Mouse (Mus musculus) forebrain, embryonic 16.5 days (tissue): ENCODE data around the gene Nup214. TPM values are rescaled to one million over a fixed set of nuclear protein-coding genes. Genes with fewer than 3 reads are reported as not detected.
"Not testable (repeated sequence)": the region's sequence is repeated elsewhere in the genome, so short reads cannot be mapped to it uniquely, and the experiment has no call there.

Source experiments
- ATAC-seq: fragments of 200-750 bp; cut with Nextera tagmentation; 2 replicates; pipeline ENCODE4 v1.8.0; 2017; ENCODE audit warnings: mild to moderate bottlenecking, moderate library complexity
- H3K27ac ChIP-seq: fragments of 300-500 bp; sonication (generic); 2 replicates; pipeline ENCODE4 v1.5.1; 2014; ENCODE audit warnings: low read length, control low read depth
- H3K27me3 ChIP-seq: fragments of 300-500 bp; sonication (generic); replicated peaks from 2 replicates; pipeline ENCODE4 v1.6.1; 2014; ENCODE audit warnings: low read length; ENCODE audit not compliant: control insufficient read depth, insufficient read depth
- H3K36me3 ChIP-seq: fragments of 300-500 bp; sonication (generic); 2 replicates; pipeline ENCODE4 v1.6.1; 2014; ENCODE audit not compliant: control insufficient read depth, insufficient read depth
- H3K4me1 ChIP-seq: fragments of 300-500 bp; sonication (generic); replicated peaks from 2 replicates; pipeline ENCODE4 v1.6.1; 2014; ENCODE audit warnings: low read length; ENCODE audit not compliant: control insufficient read depth, insufficient read depth
- H3K4me2 ChIP-seq: fragments of 300-500 bp; sonication (generic); 2 replicates; pipeline ENCODE4 v1.6.1; 2014; ENCODE audit warnings: mild to moderate bottlenecking, low read length, control low read depth
- H3K4me3 ChIP-seq: fragments of 300-500 bp; sonication (generic); replicated peaks from 2 replicates; pipeline ENCODE4 v1.5.1; 2014; ENCODE audit warnings: mild to moderate bottlenecking, low read length, control low read depth
- H3K9ac ChIP-seq: fragments of 300-500 bp; sonication (generic); replicated peaks from 2 replicates; pipeline ENCODE4 v1.6.1; 2014; ENCODE audit warnings: low read depth, low read length, control low read depth
- H3K9me3 ChIP-seq: fragments of 300-500 bp; sonication (generic); 2 replicates; pipeline ENCODE4 v1.6.1; 2016; ENCODE audit warnings: low read length; ENCODE audit not compliant: control insufficient read depth
- WGBS: fragments of 180-500 bp; shearing (Covaris S2); extraction: QIAGEN DNeasy Blood & Tissue Kit; methylation state at CpG from one replicate; pipeline ENCODE4 v1.1.7; 2014; 5-methylcytosine and 5-hydroxymethylcytosine counted together
- polyA plus RNA-seq: library from polyadenylated mRNA; unstranded; fragments of >200 nt; fragmentation: Nextera tagmentation; extraction: Ambion mirVana; gene quantifications from 2 replicates; pipeline ENCODE4 v1.2.1, GENCODE M21; 2015

Nup214 gene
- polyA plus RNA-seq, 1 experiment from 2014 or later: 69.2 TPM

DNA sequence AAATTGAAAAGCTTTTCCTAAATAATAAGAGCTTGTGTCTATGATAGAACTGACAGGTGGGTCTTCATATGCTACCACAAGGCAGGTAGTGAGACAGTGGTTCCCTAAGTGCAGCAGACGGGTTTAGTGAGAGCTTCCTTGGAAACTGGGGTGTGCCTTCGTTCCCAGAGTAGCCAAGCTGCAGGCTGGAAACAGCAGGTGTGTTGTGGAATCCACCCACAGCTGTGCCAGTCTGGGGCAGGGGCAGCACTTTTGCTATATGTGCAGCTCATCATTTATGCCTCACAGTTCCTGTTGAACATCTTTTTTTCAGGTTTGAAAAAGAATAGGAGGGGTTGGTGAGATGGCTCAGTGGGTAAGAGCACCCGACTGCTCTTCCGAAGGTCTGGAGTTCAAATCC, 50.1 kb downstream of the Nup214 start:
- Histone ChIP-seq H3K4me1 (no peaks in the 10 kb centered on the region), H3K9me3 (no peaks in the 10 kb centered on the region), H3K9ac (no peak overlapping the region), H3K36me3 (peaks cover 42% of the 10 kb centered on the region), H3K4me3 (no peak overlapping the region), H3K4me2 (no peak overlapping the region), H3K27me3 (no peaks in the 10 kb centered on the region), H3K27ac (no peak overlapping the region)
- ATAC-seq: no peak
- WGBS: 89% methylated on average over 4 of the region's 4 CpGs

DNA sequence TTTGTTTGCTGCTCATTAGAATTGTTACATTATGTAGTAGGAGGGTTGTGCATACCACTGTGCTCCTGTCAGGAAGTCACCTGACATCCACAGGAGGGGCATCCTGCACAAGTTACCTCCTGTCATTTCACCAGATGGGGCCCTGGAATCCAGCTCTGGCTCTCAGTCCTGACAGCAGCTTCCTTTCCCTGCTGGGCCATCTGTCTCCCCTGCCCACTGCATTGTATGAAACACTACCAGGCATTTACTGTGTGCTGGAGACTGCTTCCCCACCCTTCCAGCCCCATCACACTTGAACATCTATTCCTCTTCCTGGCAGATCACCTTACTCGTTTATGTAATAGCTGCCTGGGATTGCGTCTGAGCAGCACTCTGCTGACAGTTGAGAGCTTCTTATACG, 55.4 kb downstream of the Nup214 start:
- no peak overlapping the region for H3K4me3 ChIP-seq
- no peak overlapping the region for H3K4me2 ChIP-seq
- H3K27ac ChIP-seq: no peak overlapping the region
- no peaks in the 10 kb centered on the region for H3K27me3 ChIP-seq
- no peak; the same call in 1 of the 2 replicates for ATAC-seq
- no peak overlapping the region for H3K9ac ChIP-seq
- H3K36me3 ChIP-seq: peaks cover 49% of the 10 kb centered on the region
- H3K4me1 ChIP-seq: no peaks in the 10 kb centered on the region
- no peaks in the 10 kb centered on the region for H3K9me3 ChIP-seq
- WGBS: 63% methylated on average over 3 of the region's 3 CpGs

DNA sequence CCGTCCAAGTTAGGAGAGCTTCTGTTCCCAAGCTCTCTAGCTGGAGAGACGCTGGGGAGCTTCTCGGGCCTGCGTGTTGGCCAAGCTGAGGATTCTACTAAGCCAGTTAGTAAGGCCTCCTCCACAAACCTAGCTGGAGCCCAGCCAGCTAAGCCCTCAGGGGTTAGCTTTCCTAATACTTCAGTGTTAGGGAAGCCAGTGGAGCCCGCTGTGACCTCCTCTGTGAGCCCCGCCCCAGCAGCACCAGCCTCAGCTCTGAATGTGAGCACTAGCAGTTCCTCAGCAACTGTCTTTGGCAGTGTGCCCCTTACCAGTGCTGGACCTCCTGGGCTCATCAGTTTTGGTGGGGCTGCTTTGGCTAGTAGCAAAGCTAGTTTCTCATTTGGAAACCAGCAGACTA, 59.2 kb downstream of the Nup214 start:
- no peaks in the 10 kb centered on the region for H3K27me3 ChIP-seq
- H3K9me3 ChIP-seq: no peaks in the 10 kb centered on the region
- no peaks in the 10 kb centered on the region for H3K4me1 ChIP-seq
- peaks cover 43% of the 10 kb centered on the region for H3K36me3 ChIP-seq
- no peak overlapping the region for H3K4me3 ChIP-seq
- no peak overlapping the region for H3K27ac ChIP-seq
- H3K9ac ChIP-seq: no peak overlapping the region
- no peak overlapping the region for H3K4me2 ChIP-seq
- ATAC-seq: no peak
- WGBS: 88% methylated on average over 6 of the region's 6 CpGs

DNA sequence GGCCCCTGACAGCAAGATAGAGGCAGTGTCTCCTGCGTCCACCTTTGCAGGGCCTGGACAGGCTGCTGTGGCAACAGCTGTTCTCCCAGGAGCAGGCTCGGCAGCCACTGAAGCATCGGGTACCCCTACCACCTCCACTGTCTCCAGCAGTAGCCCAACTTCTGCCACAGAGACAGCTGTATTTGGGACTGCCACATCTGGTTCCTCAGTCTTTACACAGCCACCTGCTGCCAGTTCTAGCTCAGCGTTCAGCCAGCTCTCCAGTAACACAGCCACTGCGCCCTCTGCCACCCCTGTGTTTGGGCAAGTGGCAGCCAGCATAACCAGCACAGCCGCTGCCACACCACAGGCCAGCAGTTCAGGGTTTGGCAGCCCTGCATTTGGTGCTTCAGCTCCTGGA, 60.0 kb downstream of the Nup214 start:
- WGBS: 93% methylated on average over 6 of the region's 6 CpGs

DNA sequence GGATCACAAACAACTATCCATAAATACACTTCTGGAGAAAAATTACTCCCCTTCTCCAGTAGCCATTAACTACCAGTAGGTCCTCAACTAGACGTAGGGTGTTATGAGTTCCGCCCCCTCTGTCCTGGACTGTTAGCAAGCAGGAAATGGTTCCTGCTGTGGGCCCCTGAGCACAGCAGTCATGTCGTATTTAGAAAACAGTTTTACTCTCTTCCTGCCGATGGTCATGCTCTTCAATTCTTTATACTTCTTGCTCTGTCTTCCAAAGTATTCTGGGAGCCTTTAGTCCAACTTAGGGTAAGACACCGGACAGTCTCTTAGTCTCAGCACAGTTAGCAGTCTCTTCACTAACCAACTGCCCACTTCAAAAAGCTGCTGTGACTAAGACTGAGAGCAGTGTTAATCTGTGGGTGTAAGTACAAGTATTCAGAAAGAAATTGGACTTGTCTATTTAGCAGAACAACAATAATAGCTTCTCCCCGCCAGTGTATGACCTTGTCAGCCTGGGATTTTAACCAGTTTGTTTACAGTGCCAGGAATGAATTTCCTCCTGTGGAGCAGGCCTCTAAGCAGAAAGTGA, 63.1 kb downstream of the Nup214 start:
- Histone ChIP-seq H3K4me3 (no peak overlapping the region), H3K4me2 (no peak overlapping the region), H3K27me3 (no peaks in the 10 kb centered on the region), H3K27ac (no peak overlapping the region), H3K4me1 (no peaks in the 10 kb centered on the region), H3K9me3 (no peaks in the 10 kb centered on the region), H3K9ac (no peak overlapping the region), H3K36me3 (peaks cover 38% of the 10 kb centered on the region)
- 85% methylated on average over 6 of the region's 6 CpGs for WGBS
- ATAC-seq: no peak

More for the DNA sequence above, 60.0 kb downstream of the Nup214 start:
- no peaks in the 10 kb centered on the region for H3K4me1 ChIP-seq
- H3K9ac ChIP-seq: no peak overlapping the region
- ATAC-seq: no peak
- no peak overlapping the region for H3K4me2 ChIP-seq
- peaks cover 46% of the 10 kb centered on the region for H3K36me3 ChIP-seq
- H3K27me3 ChIP-seq: no peaks in the 10 kb centered on the region
- no peak overlapping the region for H3K27ac ChIP-seq
- no peaks in the 10 kb centered on the region for H3K9me3 ChIP-seq
- no peak overlapping the region for H3K4me3 ChIP-seq

DNA sequence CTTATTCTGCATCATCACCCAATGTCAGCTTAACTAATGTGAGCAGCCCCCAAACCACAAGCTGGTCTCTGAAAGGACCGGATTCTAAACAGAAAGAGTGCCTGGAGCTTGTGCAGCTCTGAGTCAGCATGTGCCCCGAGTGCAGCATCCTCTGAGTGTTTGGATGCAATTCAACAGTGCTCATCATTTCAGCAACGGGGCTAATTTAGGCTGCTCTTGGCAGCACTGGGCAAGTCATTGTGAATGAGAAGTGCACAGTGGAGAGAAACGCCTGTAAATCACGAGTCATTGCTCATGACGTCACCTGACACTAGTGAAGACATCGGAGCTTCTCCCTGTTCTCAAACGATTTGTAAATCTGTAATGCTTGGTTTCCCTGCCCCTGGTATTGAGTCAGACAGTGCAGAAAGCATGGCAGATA, 64.4 kb downstream of the Nup214 start:
- H3K4me2 ChIP-seq: no peak overlapping the region
- WGBS: 73% methylated on average over 8 of the region's 8 CpGs
- no peak overlapping the region for H3K4me3 ChIP-seq
- H3K9me3 ChIP-seq: no peaks in the 10 kb centered on the region
- peaks cover 34% of the 10 kb centered on the region for H3K36me3 ChIP-seq
- ATAC-seq: no peak
- no peak overlapping the region for H3K9ac ChIP-seq
- H3K4me1 ChIP-seq: no peaks in the 10 kb centered on the region
- no peak overlapping the region for H3K27ac ChIP-seq
- no peaks in the 10 kb centered on the region for H3K27me3 ChIP-seq

DNA sequence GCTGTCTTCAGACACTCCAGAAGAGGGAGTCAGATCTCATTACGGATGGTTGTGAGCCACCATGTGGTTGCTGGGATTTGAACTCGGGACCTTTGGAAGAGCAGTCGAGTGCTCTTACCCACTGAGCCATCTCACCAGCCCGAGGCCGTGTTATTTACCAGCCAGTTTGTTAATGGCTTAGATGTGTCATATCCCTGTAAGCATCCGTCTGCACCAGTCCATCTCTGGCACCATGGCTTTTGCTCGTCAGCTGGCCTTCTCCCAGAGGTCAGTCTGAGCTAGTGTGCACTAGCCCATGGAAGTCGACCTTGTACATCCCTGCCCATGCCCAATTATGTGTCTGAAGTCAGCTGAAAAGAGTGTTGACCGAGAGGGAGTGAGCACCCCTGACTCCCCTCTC, 66.4 kb downstream of the Nup214 start:
- not testable (repeated sequence) for H3K9ac ChIP-seq, H3K9me3 ChIP-seq, H3K4me1 ChIP-seq, H3K4me3 ChIP-seq, H3K4me2 ChIP-seq, ATAC-seq, H3K27ac ChIP-seq, H3K27me3 ChIP-seq
- peaks cover 18% of the 10 kb centered on the region for H3K36me3 ChIP-seq
- 92% methylated on average over 9 of the region's 9 CpGs for WGBS

DNA sequence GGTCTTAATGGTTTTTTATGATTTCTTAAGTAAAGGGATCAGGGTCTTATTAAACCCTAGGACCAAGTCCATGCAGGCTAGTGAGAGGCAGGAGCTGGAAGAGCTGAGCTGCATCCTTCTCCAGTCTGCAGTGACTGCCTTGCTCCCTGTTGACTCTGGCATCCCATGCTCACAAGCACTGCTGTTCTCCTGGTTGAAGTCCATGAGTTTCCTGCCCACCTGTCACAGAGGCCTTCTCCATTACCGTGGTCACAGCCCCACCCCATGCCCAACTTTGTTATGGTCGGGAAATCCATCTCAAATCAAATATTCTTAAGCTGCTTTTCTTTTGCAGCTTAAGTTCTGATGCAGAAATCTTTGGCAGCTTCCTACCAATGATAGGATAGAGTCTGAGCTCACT, 66.9 kb downstream of the Nup214 start:
- no peaks in the 10 kb centered on the region for H3K27me3 ChIP-seq
- no peak overlapping the region for H3K9ac ChIP-seq
- no peaks in the 10 kb centered on the region for H3K9me3 ChIP-seq
- 83% methylated on average over 2 of the region's 2 CpGs for WGBS
- H3K36me3 ChIP-seq: peaks cover 16% of the 10 kb centered on the region
- H3K4me2 ChIP-seq: no peak overlapping the region
- H3K27ac ChIP-seq: no peak overlapping the region
- no peak for ATAC-seq
- no peaks in the 10 kb centered on the region for H3K4me1 ChIP-seq
- no peak overlapping the region for H3K4me3 ChIP-seq

DNA sequence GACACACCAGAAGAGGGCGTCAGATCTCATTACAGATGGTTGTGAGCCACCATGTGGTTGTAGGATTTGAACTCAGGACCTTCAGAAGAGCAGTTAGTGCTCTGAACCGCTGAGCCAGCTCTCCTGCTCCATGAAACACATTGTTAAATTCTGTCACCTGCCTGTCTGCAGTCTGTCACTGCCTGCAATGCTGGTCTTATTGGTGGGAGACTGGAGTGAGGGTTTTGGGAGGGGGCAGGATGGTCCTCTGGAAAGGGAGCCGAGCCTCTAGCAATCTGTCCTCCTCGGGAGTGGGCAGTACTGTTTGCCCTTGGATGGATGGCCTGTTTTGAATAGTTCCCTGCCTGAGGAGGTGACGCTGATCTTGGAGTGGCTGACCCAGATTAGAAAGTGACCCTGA, 69.6 kb downstream of the Nup214 start:
- H3K27ac ChIP-seq: no peak overlapping the region
- H3K9ac ChIP-seq: no peak overlapping the region
- H3K4me1 ChIP-seq: no peaks in the 10 kb centered on the region
- no peaks in the 10 kb centered on the region for H3K9me3 ChIP-seq
- 74% methylated on average over 5 of the region's 5 CpGs for WGBS
- H3K36me3 ChIP-seq: peaks cover 14% of the 10 kb centered on the region
- H3K4me3 ChIP-seq: no peak overlapping the region
- no peak for ATAC-seq
- H3K27me3 ChIP-seq: no peaks in the 10 kb centered on the region
- no peak overlapping the region for H3K4me2 ChIP-seq

DNA sequence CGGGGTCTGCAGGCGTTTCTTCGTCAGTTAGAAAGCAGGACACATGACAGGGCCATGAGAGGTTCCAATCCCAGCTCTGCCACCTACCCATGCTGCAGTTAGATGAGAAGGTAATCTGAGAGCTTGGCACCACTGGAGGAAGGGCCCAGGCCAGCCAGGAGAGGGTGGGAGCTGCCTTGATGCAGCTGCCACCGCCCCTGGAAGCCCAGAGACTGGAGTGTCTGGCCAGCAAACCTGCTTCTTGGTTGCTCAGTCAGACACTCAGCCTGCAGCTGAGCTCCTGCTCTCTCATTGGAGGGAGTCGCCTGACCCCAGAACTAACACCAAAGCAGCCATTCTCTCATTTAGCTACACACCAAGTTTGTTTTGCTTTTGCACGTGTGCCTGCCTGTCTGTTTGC, 71.1 kb downstream of the Nup214 start:
- 86% methylated on average over 6 of the region's 6 CpGs for WGBS
- H3K4me3 ChIP-seq: no peak overlapping the region
- no peak overlapping the region for H3K4me2 ChIP-seq
- no peaks in the 10 kb centered on the region for H3K9me3 ChIP-seq
- H3K27ac ChIP-seq: no peak overlapping the region
- ATAC-seq: no peak
- H3K27me3 ChIP-seq: no peaks in the 10 kb centered on the region
- H3K4me1 ChIP-seq: no peaks in the 10 kb centered on the region
- no peak overlapping the region for H3K9ac ChIP-seq
- peaks cover 12% of the 10 kb centered on the region; the same call in 1 of the 2 replicates for H3K36me3 ChIP-seq
